Mouse (Mus musculus): Measurements from ENCODE around the gene Grin3b. TPM values are rescaled to one million over a fixed set of nuclear protein-coding genes. Genes with fewer than 3 reads are reported as not detected.

Gene Grin3b
- polyA plus RNA-seq, 1 experiment from 2014 or later = 0.19 TPM

DNA sequence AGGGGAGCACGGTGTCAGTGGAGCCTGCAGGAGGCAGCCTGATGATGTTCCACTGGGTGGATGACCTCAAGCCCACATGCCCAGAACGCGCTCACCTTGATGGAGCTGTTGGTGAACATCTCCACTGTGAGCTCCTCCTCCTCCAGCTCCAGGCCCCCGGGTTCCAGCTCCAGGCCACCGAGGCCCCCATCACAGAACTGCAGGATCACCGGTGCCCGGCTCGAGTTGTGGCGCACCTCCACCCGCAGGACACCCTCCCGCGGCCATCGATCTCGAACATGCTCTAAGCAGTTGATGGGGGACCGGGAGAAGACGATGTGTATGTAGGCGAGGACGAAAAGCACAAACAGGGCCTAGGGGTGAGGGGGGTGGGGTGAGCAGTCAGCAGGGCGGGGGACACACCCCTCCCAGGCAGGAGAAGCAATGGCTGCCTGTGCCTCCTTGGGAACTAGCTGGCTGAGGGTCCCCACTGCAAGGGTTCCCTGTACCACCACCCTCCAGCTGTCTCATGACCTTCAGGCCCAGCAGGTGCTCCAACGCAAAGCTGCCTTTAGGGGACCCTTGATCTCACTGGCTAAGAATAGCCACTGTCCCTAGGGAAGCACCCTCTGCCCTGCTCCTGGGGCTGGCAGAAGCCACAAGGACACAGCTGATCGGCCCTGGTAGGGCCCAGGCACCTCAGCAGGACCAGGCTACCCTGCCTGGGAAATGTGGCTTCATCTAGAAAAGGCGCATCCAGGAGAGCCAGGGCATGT lies 9.1 kb downstream of the Grin3b start:
- no peaks in the 10 kb centered on the region for H3K9me3 ChIP-seq (replicated peaks; ENCODE audit: control insufficient read depth, low read length)
- H3K27me3 ChIP-seq (ENCODE audit: control insufficient read depth, insufficient read depth, low read length) = no peaks in the 10 kb centered on the region
- no peak overlapping the region for H3K27ac ChIP-seq (ENCODE audit: low read depth, low read length)
- H3K4me1 ChIP-seq (ENCODE audit: control insufficient read depth, insufficient read depth, low read length) = peaks cover 24% of the 10 kb centered on the region
- no peak for ATAC-seq (replicated peaks; ENCODE audit: insufficient number of reproducible peaks, low FRiP score, low TSS enrichment)
- no peak overlapping the region for H3K9ac ChIP-seq (ENCODE audit: low read depth, low read length)
- peaks cover 42% of the 10 kb centered on the region for H3K36me3 ChIP-seq (ENCODE audit: control insufficient read depth, insufficient read depth, low read length)
- no peak overlapping the region for H3K4me2 ChIP-seq
- no peak overlapping the region for H3K4me3 ChIP-seq (ENCODE audit: low read depth, low read length)
- 87% methylated on average over 22 of the region's 22 CpGs for WGBS (ENCODE audit: insufficient replicate concordance)

DNA sequence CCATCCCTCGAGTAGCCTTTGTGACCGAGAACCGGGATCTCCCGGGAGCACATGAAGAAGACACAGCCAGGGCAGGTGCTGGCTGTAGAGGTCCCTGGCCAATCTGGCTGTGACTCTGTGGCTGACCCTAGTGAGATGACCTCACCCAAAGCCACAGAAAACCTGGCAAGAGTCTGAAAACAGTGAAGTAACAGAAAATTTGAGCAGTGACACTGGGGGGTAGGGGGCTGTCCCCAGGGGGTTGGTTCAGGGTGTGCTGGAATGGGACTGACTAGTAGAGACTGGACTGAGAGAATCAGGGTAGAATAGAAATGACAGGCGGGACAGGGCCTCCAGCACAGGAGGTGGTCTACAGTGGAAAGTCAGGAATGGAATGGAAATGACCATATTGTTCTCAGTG lies 12.7 kb downstream of the Grin3b start:
- peak overlapping the region; percentile 79 for H3K4me3 ChIP-seq (ENCODE audit: low read depth, low read length)
- no peak for ATAC-seq (replicated peaks; ENCODE audit: insufficient number of reproducible peaks, low FRiP score, low TSS enrichment)
- peak overlapping the region; percentile 91 for H3K9ac ChIP-seq (ENCODE audit: low read depth, low read length)
- peaks cover 12% of the 10 kb centered on the region for H3K36me3 ChIP-seq (ENCODE audit: control insufficient read depth, insufficient read depth, low read length)
- H3K9me3 ChIP-seq (replicated peaks; ENCODE audit: control insufficient read depth, low read length) = no peaks in the 10 kb centered on the region
- H3K4me1 ChIP-seq (ENCODE audit: control insufficient read depth, insufficient read depth, low read length) = peaks cover 47% of the 10 kb centered on the region
- WGBS (ENCODE audit: insufficient replicate concordance) = 70% methylated on average over 5 of the region's 5 CpGs
- no peak overlapping the region; the same call in 1 of the 2 replicates for H3K27ac ChIP-seq (ENCODE audit: low read depth, low read length)
- peak overlapping the region; percentile 98 for H3K4me2 ChIP-seq
- no peaks in the 10 kb centered on the region for H3K27me3 ChIP-seq (ENCODE audit: control insufficient read depth, insufficient read depth, low read length)

DNA sequence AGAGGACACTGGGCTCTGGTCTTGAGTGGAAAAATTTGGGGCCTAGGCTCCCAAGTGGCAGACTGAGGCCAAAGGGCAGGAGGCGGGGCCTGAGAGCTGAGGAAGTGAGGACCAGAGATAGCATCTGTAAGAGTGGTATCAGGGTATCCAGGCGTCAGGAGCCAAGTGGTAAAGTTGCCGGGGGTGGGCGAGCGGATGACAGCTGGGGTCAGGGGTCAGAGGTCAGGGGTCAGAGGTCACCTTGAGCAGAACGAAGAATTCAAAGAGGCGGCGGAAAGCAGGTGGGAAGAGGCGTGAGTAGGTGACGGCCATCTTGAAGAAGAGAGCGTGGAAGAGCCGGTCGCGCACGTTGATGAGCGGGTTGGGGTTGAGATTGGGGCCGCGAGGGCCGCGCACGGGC lies 13.2 kb downstream of the Grin3b start:
- H3K27me3 ChIP-seq (ENCODE audit: control insufficient read depth, insufficient read depth, low read length) = no peaks in the 10 kb centered on the region
- ATAC-seq (replicated peaks; ENCODE audit: insufficient number of reproducible peaks, low FRiP score, low TSS enrichment) = no peak

DNA sequence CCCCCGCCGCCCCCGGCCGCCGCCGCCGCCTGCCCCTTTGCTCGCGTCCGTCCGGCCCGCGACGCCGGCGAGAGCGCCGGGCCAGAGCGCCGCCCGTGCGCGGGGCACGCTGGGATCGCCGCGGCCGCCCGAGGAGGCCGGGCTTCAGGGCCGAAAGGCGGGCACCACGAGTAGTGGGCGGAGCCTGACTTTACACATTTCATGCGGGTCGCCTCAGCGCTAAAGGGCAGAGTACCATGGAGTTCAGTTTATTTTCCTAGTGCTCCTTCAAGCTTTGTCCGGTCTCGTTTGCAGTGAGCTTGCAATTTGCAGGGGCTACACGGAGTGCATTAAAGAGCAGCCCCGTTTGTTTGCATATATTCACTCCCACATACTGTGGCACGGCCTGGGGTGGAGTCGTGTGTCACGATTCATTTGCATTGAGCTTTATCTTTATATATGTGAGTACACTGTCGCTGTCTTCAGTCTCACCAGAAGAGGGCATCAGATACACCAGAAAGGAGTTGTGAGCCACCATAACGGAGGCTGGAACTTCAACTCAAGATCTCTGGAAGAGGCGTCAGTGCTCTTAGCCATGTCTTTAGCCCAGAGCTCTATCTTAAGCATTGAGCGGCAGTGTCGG lies 13.8 kb downstream of the Grin3b start, which contains the start of gene Tmem259:
Tmem259 (minus strand) TSS at position 136 of the 622 bp plus-strand sequence.
- H3K4me1 ChIP-seq (ENCODE audit: control insufficient read depth, insufficient read depth, low read length) = peaks cover 51% of the 10 kb centered on the region
- H3K4me2 ChIP-seq = peak within 1 kb of the TSS; percentile 98
- H3K27me3 ChIP-seq (ENCODE audit: control insufficient read depth, insufficient read depth, low read length) = no peaks in the 10 kb centered on the region
- peak; percentile 66 for ATAC-seq (replicated peaks; ENCODE audit: insufficient number of reproducible peaks, low FRiP score, low TSS enrichment)
- peak within 1 kb of the TSS; percentile 79 for H3K4me3 ChIP-seq (ENCODE audit: low read depth, low read length)
- WGBS (ENCODE audit: insufficient replicate concordance) = under 1% methylated on average over 44 of the region's 49 CpGs
- H3K36me3 ChIP-seq (ENCODE audit: control insufficient read depth, insufficient read depth, low read length) = peaks cover 3% of the 10 kb centered on the region; the same call in 1 of the 2 replicates
- no peaks in the 10 kb centered on the region for H3K9me3 ChIP-seq (replicated peaks; ENCODE audit: control insufficient read depth, low read length)
- H3K27ac ChIP-seq (ENCODE audit: low read depth, low read length) = peak within 1 kb of the TSS; percentile 96
- peak within 1 kb of the TSS; percentile 91 for H3K9ac ChIP-seq (ENCODE audit: low read depth, low read length)

More for the DNA sequence above, 13.2 kb downstream of the Grin3b start:
- Histone ChIP-seq H3K4me1 (ENCODE audit: control insufficient read depth, insufficient read depth, low read length) (peaks cover 47% of the 10 kb centered on the region), H3K9ac (ENCODE audit: low read depth, low read length) (peak overlapping the region; percentile 91), H3K4me3 (ENCODE audit: low read depth, low read length) (peak overlapping the region; percentile 79), H3K9me3 (replicated peaks; ENCODE audit: control insufficient read depth, low read length) (no peaks in the 10 kb centered on the region), H3K27ac (ENCODE audit: low read depth, low read length) (peak overlapping the region; percentile 96), H3K4me2 (peak overlapping the region; percentile 98), H3K36me3 (ENCODE audit: control insufficient read depth, insufficient read depth, low read length) (peaks cover 8% of the 10 kb centered on the region)
- under 1% methylated on average over 16 of the region's 21 CpGs for WGBS (ENCODE audit: insufficient replicate concordance)

DNA sequence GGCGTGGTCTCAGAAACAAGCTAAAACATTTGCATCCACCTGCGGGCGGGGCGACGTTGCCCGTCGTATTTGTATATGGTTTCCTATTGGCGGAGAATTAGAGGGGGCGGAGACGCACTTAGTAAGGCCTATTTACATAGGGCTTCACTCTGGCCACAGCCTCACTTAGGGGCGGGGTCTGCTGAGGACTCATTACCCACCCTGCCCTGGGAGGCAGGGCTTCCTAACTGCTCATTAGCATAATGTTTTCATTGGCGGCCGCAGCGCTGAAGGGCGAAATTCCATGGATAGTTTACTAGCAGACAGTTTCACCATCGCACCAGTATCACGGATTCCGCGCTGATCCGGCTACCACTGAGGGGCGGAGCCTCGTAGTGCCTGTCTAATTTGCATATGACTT lies 14.4 kb downstream of the Grin3b start:
- Histone ChIP-seq H3K4me3 (ENCODE audit: low read depth, low read length) (peak overlapping the region; percentile 79), H3K9ac (ENCODE audit: low read depth, low read length) (peak overlapping the region; percentile 91), H3K36me3 (ENCODE audit: control insufficient read depth, insufficient read depth, low read length) (peaks cover 3% of the 10 kb centered on the region; the same call in 1 of the 2 replicates), H3K4me2 (peak overlapping the region; percentile 98), H3K9me3 (replicated peaks; ENCODE audit: control insufficient read depth, low read length) (no peaks in the 10 kb centered on the region), H3K4me1 (ENCODE audit: control insufficient read depth, insufficient read depth, low read length) (peaks cover 53% of the 10 kb centered on the region), H3K27ac (ENCODE audit: low read depth, low read length) (peak overlapping the region; percentile 96), H3K27me3 (ENCODE audit: control insufficient read depth, insufficient read depth, low read length) (no peaks in the 10 kb centered on the region)
- under 1% methylated on average over 22 of the region's 22 CpGs for WGBS (ENCODE audit: insufficient replicate concordance)
- ATAC-seq (replicated peaks; ENCODE audit: insufficient number of reproducible peaks, low FRiP score, low TSS enrichment) = peak; percentile 90

DNA sequence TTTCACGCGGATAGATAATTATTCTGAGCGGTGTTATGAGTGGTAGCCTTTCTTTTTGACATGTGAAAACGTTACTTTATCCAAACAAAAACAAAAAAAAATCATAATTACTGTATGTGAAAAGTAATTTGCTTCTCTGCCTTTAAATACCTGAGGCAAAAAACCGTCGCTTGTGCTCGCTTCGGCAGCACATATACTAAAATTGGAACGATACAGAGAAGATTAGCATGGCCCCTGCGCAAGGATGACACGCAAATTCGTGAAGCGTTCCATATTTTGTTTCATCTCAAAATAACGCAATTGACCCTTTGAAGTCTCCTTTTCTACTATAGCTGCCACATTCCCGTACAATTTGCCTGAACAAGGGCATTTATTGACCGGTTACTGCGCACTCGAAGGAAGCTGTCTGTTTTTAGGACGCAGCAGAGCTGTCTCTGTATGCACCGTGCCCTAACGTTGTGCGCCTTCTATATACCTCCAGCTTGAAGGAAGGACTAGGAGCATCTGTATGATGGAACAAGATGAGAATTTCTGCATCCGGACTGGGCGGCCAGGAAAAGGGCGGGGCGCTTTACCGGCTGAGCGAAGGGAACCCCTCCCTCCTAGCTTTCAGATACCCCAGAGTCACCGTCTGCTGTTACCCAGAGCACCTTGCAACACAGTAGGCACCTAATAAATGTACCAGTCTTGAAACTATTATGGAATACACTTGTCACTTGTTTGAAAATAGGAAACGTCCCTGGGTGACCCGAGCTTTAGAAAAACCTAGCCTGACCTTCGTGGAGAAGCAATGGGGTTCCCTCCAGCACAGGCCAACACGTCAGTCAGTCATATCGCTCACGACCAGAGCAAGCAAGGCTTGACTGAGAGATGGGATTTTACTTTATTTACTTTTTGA lies 15.1 kb downstream of the Grin3b start:
- H3K9me3 ChIP-seq (replicated peaks; ENCODE audit: control insufficient read depth, low read length) = no peaks in the 10 kb centered on the region
- H3K9ac ChIP-seq (ENCODE audit: low read depth, low read length) = peak overlapping the region; percentile 75
- H3K4me1 ChIP-seq (ENCODE audit: control insufficient read depth, insufficient read depth, low read length) = peaks cover 52% of the 10 kb centered on the region
- peak overlapping the region; percentile 96 for H3K27ac ChIP-seq (ENCODE audit: low read depth, low read length)
- peaks cover 3% of the 10 kb centered on the region; the same call in 1 of the 2 replicates for H3K36me3 ChIP-seq (ENCODE audit: control insufficient read depth, insufficient read depth, low read length)
- peak overlapping the region; percentile 98 for H3K4me2 ChIP-seq
- ATAC-seq (replicated peaks; ENCODE audit: insufficient number of reproducible peaks, low FRiP score, low TSS enrichment) = no peak
- peak overlapping the region; percentile 79 for H3K4me3 ChIP-seq (ENCODE audit: low read depth, low read length)
- no peaks in the 10 kb centered on the region for H3K27me3 ChIP-seq (ENCODE audit: control insufficient read depth, insufficient read depth, low read length)
- WGBS (ENCODE audit: insufficient replicate concordance) = 5% methylated on average over 35 of the region's 35 CpGs

DNA sequence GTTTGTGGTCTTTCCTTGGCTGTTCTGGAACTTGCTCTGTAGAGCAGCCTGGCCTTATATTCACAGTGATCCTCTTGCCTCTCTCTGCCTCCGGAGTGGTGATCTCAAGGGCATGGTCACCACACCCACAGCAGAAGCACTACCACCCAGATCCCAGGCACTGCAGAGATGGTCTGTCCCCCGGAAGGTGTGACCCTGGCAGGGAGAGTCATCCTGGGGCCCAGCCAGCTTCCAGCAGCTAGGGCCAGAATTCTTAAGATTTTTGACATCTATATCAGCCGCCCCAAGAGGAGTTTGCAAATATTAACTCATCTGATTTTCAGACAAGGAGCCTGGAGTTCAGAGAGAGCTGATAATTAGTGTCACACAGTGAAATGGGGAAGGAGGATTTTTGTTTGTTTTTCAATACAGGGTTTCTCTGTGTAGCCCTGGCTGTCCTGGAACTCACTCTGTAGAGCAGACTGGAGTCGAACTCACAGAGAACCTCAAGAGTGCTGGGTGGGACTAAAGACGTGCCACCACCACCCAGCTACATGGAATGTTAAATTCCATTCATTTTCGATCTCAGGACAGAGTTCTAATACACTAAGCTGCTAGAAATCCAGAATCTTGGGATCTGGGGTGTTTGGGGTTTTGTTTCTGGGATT lies 15.8 kb downstream of the Grin3b start:
- Histone ChIP-seq H3K9me3 (replicated peaks; ENCODE audit: control insufficient read depth, low read length) (no peaks in the 10 kb centered on the region), H3K27me3 (ENCODE audit: control insufficient read depth, insufficient read depth, low read length) (no peaks in the 10 kb centered on the region), H3K36me3 (ENCODE audit: control insufficient read depth, insufficient read depth, low read length) (peaks cover 7% of the 10 kb centered on the region), H3K4me3 (ENCODE audit: low read depth, low read length) (peak overlapping the region; percentile 79), H3K9ac (ENCODE audit: low read depth, low read length) (peak overlapping the region; percentile 75), H3K4me2 (peak overlapping the region; percentile 98), H3K27ac (ENCODE audit: low read depth, low read length) (peak overlapping the region; percentile 96), H3K4me1 (ENCODE audit: control insufficient read depth, insufficient read depth, low read length) (peaks cover 48% of the 10 kb centered on the region)
- ATAC-seq (replicated peaks; ENCODE audit: insufficient number of reproducible peaks, low FRiP score, low TSS enrichment) = no peak
- 28% methylated on average over 6 of the region's 6 CpGs for WGBS (ENCODE audit: insufficient replicate concordance)

DNA sequence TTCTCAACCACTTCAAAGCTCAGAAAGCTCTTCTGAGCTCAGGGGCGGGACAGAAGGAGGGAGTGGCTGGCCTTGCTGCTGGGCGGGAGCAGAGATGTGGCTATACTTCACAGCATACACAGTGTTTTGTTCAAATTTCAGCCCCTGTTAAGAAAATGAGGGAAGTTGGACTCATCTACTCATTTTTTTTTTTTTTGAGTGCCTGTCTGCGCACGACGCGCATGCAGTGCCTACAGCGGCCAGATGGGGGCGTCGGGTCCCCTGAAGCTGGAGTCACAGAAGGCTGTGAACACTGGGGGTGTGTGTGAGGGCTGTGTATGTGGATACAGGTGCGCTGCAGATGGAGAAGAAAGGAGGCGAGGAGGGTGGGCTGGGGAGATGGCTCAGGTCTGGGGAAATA lies 16.4 kb downstream of the Grin3b start:
- Histone ChIP-seq H3K9ac (ENCODE audit: low read depth, low read length) (peak overlapping the region; percentile 75), H3K4me1 (ENCODE audit: control insufficient read depth, insufficient read depth, low read length) (peaks cover 48% of the 10 kb centered on the region), H3K36me3 (ENCODE audit: control insufficient read depth, insufficient read depth, low read length) (peaks cover 12% of the 10 kb centered on the region), H3K4me3 (ENCODE audit: low read depth, low read length) (no peak overlapping the region), H3K9me3 (replicated peaks; ENCODE audit: control insufficient read depth, low read length) (no peaks in the 10 kb centered on the region), H3K27me3 (ENCODE audit: control insufficient read depth, insufficient read depth, low read length) (no peaks in the 10 kb centered on the region), H3K4me2 (peak overlapping the region; percentile 81), H3K27ac (ENCODE audit: low read depth, low read length) (peak overlapping the region; percentile 96)
- 5% methylated on average over 11 of the region's 11 CpGs for WGBS (ENCODE audit: insufficient replicate concordance)
- ATAC-seq (replicated peaks; ENCODE audit: insufficient number of reproducible peaks, low FRiP score, low TSS enrichment) = no peak
